Mouse (Mus musculus) erythroblast, adult 5-6 weeks (primary cell): ENCODE results near the gene Gle1. TPM values are rescaled to one million over a fixed set of nuclear protein-coding genes. Genes with fewer than 3 reads are reported as not detected.
A peak's percentile ranks its signal among the peaks of the same experiment; 100 is the strongest.

Experiments used
- ATAC-seq: replicated peaks from 2 replicates; pipeline ENCODE4 v1.8.0; 2016; ENCODE audit warnings: moderate number of reproducible peaks, mild to moderate bottlenecking, moderate TSS enrichment, inconsistent platforms; ENCODE audit not compliant: poor library complexity, low FRiP score, severe bottlenecking
- total RNA-seq, 2 experiments: library from RNA; stranded (forward) in 1 of 2; stranded (reverse) in 1 of 2; fragments of 150-400 nt in 1 of 2; fragments of 200-764, 138-1000 nt in 1 of 2; gene quantifications; 2 replicates each; pipeline versions ENCODE4 v1.2.3 to v1.2.4; 2015 to 2017; ENCODE audit warnings: low replicate concordance in 2 of 2

Gle1 gene
- total RNA-seq, 2 experiments from 2014 or later = 3.5 to 23.0 TPM

DNA sequence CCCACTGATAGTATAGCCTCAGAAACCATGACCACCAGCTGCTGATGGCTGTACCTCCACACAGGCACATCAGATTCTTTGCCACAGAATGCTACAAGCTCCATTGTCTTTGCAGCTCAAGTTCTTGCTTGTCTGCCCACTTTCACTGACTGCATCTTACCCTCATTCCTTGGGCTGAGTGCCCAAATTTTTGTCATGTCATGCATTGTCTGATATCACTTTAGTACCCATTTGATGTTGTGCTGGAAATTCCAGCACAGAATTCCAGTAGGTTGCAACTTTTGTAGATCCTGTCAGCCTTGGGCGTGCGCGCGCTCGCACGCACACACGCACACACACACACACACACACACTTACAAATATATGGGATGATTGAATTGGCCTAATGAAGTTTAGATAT is 26.0 kb downstream of the Gle1 start:
- no peak for ATAC-seq

DNA sequence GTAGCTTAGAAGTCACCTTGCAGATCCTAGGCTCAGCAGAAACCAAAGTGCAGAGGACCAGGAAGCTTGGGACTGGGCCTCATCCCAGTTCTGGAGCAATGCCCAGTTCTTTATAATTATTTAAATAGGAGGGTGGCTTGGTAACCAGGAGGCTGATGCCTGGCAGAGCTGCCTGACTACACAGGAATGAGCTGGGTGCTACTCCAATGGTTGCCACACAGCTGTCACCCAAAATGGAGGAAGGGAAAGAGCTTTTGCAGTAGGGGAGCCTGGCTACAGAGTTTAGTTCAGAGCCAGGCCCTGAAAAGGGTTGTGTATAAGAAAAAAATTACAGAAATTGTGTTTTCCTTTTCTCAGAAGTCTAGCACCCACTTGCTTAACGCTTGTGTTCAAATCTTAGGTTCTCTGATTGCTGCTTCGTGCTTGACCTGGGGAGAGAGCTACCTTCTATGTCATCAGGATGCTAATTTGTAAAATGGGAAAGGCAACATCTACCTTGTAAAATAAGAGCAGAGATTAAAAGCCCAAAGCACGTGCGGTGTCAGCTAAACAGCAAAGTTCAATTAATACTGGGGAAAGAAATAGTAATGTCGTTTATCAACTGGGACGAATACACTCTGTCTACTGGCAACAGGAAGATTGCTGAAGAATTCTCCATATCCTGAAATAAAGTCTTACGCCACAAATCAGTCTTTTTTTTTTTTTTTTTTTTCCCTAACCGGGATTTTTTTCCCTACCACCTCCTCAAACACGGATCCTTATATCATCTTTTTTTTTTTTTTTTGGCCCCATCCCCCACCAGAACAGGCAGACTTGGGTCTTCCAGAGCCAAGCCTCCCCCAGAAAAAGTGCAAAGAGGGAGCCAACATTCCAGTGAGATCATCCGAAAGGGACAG is 29.4 kb downstream of the Gle1 start:
- no peak for ATAC-seq

DNA sequence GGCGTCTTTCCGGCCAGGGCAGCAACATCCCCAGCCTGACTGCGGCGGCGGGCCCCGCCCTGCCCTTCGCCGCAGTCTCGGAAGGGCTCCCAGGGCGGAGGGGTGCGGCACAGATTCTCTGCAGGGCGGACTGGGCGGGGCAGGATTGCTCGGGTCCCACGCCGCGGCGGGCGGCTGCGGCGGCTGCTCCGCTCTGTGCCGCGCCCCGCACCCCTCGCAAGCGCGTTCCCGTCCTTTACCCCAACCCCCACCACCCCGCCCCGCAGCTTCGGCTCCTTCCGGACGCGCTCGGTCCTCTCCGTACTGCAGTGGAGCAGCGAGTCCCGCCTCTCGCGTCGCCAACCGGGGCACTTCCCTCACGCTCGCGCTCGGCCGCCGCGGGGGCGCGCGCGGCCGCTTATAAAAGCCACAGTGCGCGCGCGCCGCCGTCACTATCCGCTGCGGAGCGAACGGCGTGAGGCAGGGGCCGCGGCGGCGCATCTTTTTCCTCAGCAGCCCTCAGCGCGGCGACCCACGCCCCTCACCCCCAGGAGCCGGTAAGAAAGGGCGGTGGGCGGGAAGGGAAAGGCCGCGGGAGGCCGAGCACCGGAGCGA is 30.1 kb downstream of the Gle1 start, which contains the start of gene Sptan1:
TSS of gene Sptan1 (plus strand) at position 311 of the 594 bp plus-strand sequence.
- peak; percentile 98 for ATAC-seq

DNA sequence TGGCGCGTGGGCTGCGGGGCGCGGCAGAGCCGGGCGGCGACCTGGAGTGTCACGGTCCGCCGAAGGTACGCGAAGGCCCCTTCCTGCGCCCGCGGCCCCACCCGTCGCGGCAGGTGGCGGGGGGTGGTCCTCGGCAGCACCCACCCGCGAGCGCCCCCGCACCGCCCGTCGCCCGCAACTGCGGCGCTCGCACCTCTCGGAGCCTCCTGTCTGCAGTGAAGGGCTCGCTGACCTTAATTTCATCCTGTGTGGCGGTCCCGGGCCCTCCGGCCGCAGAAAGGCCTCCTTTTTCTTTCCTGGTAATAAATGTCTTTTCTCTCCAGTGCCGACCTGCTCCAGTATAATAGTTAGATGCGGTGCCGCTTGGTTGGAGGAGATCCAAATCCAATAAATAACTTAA is 30.7 kb downstream of the Gle1 start:
- no peak for ATAC-seq

DNA sequence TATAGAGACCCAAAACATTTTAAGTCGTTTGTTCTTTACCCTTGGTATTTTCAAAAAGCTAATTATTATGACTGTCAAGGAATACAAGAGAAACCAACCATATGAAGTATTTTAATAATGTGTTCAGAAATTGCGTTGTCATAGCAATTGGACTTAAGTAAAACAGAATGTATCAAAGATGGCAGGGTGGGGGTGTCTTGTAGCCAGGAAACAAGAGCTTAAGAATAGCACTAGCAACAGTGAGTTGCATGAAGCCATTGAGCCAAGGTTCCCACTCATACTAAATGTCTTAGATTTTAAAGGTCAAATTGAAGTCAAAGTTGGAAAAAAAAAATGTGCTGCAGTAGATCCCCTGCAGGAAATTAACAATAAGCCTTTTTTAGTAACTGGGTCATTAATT is 31.6 kb downstream of the Gle1 start:
- no peak for ATAC-seq

DNA sequence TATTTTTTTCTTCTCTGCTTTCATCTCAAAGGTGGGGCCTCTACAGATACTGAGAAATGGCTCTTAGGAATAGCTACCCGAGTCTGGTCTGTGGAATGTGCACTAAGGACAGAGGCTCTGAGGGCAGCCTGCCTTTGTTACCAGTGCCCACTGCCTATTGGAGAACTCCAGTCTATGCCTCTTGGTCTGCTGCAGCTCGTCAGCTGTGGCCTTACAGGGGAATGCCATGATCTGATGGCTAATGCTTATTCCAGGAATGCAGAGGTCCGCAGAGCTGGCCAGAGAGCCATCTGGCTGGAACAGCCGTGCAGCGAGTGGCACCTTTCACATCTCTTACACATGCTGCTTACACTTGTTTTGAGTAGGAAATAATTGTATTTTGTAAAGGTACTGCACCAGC is 32.5 kb downstream of the Gle1 start:
- ATAC-seq = no peak

DNA sequence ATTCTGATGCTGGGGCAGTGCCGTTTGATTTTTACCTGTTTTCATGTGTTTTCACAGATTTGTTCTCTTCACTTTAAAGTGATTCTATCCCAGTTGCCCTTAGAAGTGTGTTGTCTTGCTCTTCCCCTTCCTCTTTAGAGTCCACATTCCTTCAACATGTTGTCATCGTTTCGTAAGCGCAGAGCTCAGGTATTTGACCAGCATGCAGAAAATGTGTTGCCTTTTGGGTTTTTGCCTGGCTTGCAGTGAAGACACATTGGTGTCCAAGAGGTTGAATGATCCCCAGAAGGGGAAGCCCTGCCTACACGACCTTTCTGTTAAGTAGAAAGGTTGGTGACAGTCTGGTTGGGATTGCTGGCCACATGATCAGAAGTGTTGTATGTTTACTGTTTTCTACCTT is 33.4 kb downstream of the Gle1 start:
- no peak for ATAC-seq

DNA sequence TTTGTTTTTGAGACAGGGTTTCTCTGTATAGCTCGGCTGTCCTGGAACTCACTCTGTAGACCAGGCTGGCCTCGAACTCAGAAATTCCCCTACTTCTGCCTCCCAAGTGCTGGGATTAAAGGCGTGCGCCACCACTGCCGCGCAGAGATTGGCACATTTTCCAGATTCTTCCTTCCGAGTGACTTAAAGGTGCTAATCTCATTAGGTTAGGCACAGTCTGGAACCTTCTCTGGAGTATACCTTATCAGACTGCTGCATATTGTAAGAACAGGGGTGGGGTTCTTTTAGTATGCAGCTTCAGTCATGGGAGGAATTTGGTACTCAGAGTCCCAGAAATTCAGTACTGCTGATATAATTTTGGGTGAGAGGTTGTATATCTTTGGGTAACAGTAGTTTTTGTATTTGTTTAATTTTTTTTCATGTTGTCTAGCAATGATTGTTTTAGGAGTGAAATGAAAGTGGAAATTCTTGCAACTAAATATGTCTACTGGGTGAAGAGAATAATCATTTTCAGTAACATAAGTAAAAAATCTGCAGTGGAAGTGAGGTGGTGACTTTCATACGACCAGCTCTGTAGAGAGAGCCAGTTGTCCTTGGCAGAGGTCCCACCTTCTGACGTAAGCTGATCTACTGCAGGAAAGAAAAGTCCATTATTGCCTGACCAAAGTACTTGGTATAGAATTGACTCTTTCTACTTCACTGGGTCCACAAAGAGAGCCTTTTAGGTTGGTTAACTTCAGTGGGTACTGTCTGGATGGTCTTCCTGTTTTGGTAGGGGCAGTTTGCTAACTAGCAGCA is 36.8 kb downstream of the Gle1 start:
- ATAC-seq = peak; percentile 65

DNA sequence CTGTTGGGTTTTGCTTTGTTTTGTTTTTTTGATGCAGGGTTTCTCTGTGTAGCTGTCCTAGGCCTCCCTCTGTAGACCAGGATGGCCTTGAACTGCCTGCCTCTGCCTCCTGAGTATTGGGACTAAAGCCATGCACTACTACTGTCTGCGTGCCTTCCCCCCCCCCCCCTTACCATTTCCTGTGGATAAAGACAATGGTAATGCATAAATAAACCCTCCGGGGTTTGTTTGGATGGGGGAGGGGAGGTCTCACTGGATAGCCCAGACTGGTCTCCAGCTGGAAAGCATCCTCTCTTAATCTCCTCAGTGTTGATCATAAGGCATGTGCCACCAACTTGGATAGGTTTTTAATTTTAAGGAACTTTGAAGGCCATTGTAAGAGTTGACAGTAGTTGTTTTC is 38.3 kb downstream of the Gle1 start:
- no peak for ATAC-seq

DNA sequence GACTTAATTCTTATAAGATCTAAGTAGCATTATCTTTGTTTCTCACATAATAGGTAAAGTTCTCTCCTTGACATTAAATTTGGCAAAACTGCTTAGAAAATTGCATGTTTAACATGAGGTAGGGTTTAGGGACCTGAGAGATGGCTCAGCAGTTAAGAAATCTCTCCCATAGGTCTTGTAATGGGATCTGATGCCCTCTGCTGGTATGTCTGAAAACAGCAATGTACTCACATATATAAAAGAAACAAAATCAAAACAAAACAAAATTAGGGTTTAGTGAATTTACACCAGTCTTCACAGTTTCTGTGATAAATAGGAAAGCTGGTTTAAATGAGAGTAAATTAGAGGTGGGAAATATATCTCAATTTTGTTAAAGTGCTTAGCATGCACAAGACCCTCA is 42.1 kb downstream of the Gle1 start:
- 0 out of 2 replicates have a peak, but pooled peaks have one; percentile 56 for ATAC-seq

DNA sequence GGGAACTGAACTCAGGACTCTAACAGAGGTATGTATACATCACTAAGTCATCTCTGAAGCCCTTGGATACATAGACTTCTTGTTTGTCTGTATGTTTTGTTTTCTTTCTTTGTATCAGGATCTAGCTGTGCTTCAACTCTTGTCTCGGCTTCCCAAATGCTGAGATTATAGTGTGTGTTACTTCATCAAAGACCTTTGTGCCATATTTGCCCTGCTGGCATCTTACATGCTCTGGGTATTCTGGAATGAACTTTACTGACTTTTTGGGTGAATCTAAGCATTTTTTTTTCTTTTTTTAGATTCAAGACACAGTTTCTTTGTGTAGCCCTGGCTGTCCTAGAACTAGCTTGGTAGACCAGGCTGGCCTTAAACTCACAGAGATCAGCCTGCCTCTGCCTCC is 45.4 kb downstream of the Gle1 start:
- no peak for ATAC-seq

DNA sequence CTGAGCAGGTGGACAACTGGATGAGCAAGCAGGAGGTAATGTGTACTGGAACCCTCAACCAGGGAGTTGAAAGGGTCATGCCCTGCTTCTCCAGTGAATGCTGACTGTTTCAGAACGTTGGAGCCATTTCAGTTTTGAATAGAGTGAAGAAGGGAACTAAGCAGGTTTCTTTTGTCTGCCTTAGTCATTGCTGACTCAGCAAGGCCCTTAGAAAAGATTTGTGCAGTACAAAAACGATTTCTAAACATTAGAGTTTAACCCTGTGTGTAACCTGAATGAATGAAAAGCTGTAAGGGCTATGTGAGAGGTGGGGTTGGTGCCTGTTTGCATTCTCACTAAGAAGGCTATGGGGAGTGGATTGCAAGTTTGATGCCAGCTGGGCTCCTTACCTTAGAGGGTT is 56.7 kb downstream of the Gle1 start:
- no peak for ATAC-seq

DNA sequence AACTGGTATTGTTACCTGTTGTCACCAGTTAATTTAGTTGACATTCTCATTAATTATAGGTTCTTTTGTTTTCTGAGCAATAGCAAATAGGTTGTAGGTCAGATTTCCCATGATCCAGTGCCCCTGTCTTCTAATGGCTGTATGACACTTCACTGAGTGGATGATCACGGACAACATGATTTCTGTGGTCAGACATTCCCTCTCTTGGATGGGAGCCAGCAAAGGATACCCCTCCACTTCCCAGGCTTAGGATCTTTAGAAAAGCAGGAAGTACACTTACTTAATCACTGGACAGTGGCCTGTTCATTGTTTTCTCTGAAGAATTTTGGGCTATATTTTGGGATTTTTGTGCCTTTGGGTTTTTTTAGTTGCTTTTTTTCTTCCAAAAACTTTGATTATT is 73.9 kb downstream of the Gle1 start:
- ATAC-seq = no peak

Other genes with a start within 250 kb of the Gle1 start
- not detected in 2 replicates for gene Gm13420, start 183.7 kb upstream of the Gle1 start, total RNA-seq (2015; ENCODE audit: low replicate concordance)
- gene Gm13420, start 183.7 kb upstream of the Gle1 start, total RNA-seq (2017; ENCODE audit: low replicate concordance) = not detected in 2 replicates
- not detected in 2 replicates for gene Gm13547, start 176.1 kb upstream of the Gle1 start, total RNA-seq (2015; ENCODE audit: low replicate concordance)
- gene Gm13547, start 176.1 kb upstream of the Gle1 start, total RNA-seq (2017; ENCODE audit: low replicate concordance) = 1.3 TPM in 1 of 2 replicates, not detected in the other
- gene Coq4, start 147.9 kb upstream of the Gle1 start, total RNA-seq (2015; ENCODE audit: low replicate concordance) = 2.3 and 9.2 TPM in 2 replicates
- gene Coq4, start 147.9 kb upstream of the Gle1 start, total RNA-seq (2017; ENCODE audit: low replicate concordance) = 1.8 and 2.2 TPM in 2 replicates
- gene Trub2, start 146.9 kb upstream of the Gle1 start, total RNA-seq (2015; ENCODE audit: low replicate concordance) = 25.1 and 27.7 TPM in 2 replicates
- 29.7 and 31.1 TPM in 2 replicates for gene Trub2, start 146.9 kb upstream of the Gle1 start, total RNA-seq (2017; ENCODE audit: low replicate concordance)
- gene Slc27a4, start 132.8 kb upstream of the Gle1 start, total RNA-seq (2015; ENCODE audit: low replicate concordance) = 1.9 and 4.2 TPM in 2 replicates
- 5.1 and 9.8 TPM in 2 replicates for gene Slc27a4, start 132.8 kb upstream of the Gle1 start, total RNA-seq (2017; ENCODE audit: low replicate concordance)
- 5.4 and 8.2 TPM in 2 replicates for gene Urm1, start 115.4 kb upstream of the Gle1 start, total RNA-seq (2015; ENCODE audit: low replicate concordance)
- 5.6 and 8.9 TPM in 2 replicates for gene Urm1, start 115.4 kb upstream of the Gle1 start, total RNA-seq (2017; ENCODE audit: low replicate concordance)
- 16.9 and 19.4 TPM in 2 replicates for gene Cercam, start 66.3 kb upstream of the Gle1 start, total RNA-seq (2015; ENCODE audit: low replicate concordance)
- 18.8 and 20.8 TPM in 2 replicates for gene Cercam, start 66.3 kb upstream of the Gle1 start, total RNA-seq (2017; ENCODE audit: low replicate concordance)
- 25.2 and 25.9 TPM in 2 replicates for gene Odf2, start 46.2 kb upstream of the Gle1 start, total RNA-seq (2015; ENCODE audit: low replicate concordance)
- gene Odf2, start 46.2 kb upstream of the Gle1 start, total RNA-seq (2017; ENCODE audit: low replicate concordance) = 51.4 and 68.7 TPM in 2 replicates
- gene Sptan1, start 30.1 kb downstream of the Gle1 start, total RNA-seq (2015; ENCODE audit: low replicate concordance) = 16.5 TPM in 2 replicates
- 18.1 and 21.6 TPM in 2 replicates for gene Sptan1, start 30.1 kb downstream of the Gle1 start, total RNA-seq (2017; ENCODE audit: low replicate concordance)
- gene Wdr34, start 113.5 kb downstream of the Gle1 start, total RNA-seq (2015; ENCODE audit: low replicate concordance) = 3.5 and 4.6 TPM in 2 replicates
- 0.09 and 0.84 TPM in 2 replicates for gene Wdr34, start 113.5 kb downstream of the Gle1 start, total RNA-seq (2017; ENCODE audit: low replicate concordance)
- 50.0 and 56.0 TPM in 2 replicates for gene Set, start 122.0 kb downstream of the Gle1 start, total RNA-seq (2015; ENCODE audit: low replicate concordance)
- gene Set, start 122.0 kb downstream of the Gle1 start, total RNA-seq (2017; ENCODE audit: low replicate concordance) = 143 and 233 TPM in 2 replicates
- gene Pkn3, start 142.3 kb downstream of the Gle1 start, total RNA-seq (2015; ENCODE audit: low replicate concordance) = 0.63 and 13.3 TPM in 2 replicates
- gene Pkn3, start 142.3 kb downstream of the Gle1 start, total RNA-seq (2017; ENCODE audit: low replicate concordance) = 0.68 and 3.3 TPM in 2 replicates
- 7.9 TPM in 1 of 2 replicates, not detected in the other for gene Zdhhc12, start 158.2 kb downstream of the Gle1 start, total RNA-seq (2015; ENCODE audit: low replicate concordance)
- gene Zdhhc12, start 158.2 kb downstream of the Gle1 start, total RNA-seq (2017; ENCODE audit: low replicate concordance) = 0.85 and 2.9 TPM in 2 replicates
- gene Zer1, start 189.2 kb downstream of the Gle1 start, total RNA-seq (2015; ENCODE audit: low replicate concordance) = 10.2 and 10.4 TPM in 2 replicates
- 12.8 and 17.0 TPM in 2 replicates for gene Zer1, start 189.2 kb downstream of the Gle1 start, total RNA-seq (2017; ENCODE audit: low replicate concordance)
- gene Tbc1d13, start 198.3 kb downstream of the Gle1 start, total RNA-seq (2015; ENCODE audit: low replicate concordance) = 20.0 and 20.3 TPM in 2 replicates
- gene Tbc1d13, start 198.3 kb downstream of the Gle1 start, total RNA-seq (2017; ENCODE audit: low replicate concordance) = 8.6 and 9.9 TPM in 2 replicates
- 2.7 TPM in 1 of 2 replicates, not detected in the other for gene Endog, start 236.1 kb downstream of the Gle1 start, total RNA-seq (2015; ENCODE audit: low replicate concordance)
- gene Endog, start 236.1 kb downstream of the Gle1 start, total RNA-seq (2017; ENCODE audit: low replicate concordance) = 2.2 and 3.0 TPM in 2 replicates
- gene Spout1, start 243.0 kb downstream of the Gle1 start, total RNA-seq (2015; ENCODE audit: low replicate concordance) = 0.58 and 6.7 TPM in 2 replicates
- 5.2 and 8.7 TPM in 2 replicates for gene Spout1, start 243.0 kb downstream of the Gle1 start, total RNA-seq (2017; ENCODE audit: low replicate concordance)